Mouse (Mus musculus) kidney, adult 18-20 months (tissue): ENCODE results near the gene Cbs.
"Not testable (repeated sequence)": the region's sequence is repeated elsewhere in the genome, so short reads cannot be mapped to it uniquely, and the experiment has no call there.

Source experiments
- DNase-seq: peaks from one replicate; pipeline ENCODE4 v3.0.0; 2021

Gene Cbs

DNA sequence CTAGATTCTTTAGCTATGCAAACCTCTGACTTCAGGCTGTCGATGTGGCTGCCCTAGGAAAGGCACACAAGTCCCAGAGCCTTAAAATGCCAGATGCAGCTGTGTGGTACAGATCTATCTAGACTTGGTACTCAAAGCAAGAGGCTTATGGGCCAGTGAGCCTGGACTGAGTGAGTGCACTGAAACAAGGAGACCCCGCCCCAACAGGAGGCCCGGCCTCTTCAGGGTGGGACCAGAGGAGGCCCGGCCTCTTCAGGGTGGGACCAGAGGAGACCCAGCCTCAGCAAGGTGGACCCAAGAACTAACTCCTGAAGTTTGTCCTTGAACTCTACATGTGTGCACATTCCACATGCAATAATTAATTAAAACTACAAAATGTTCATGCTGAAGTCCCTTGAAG is 5.9 kb upstream of the Cbs start:
- DNase-seq, result no peak

- DNase-seq, result no peak
Observed at GRCm38 (mm10) chr17:31642331-31642730, 5.3 kb upstream of the Cbs start.

- no peak for DNase-seq
Observed at GRCm38 (mm10) chr17:31639651-31640050, 2.6 kb upstream of the Cbs start.

GRCm38 (mm10) chr17:31637866-31638570 is 980 bp upstream of the Cbs start:
- peak; percentile 31 for DNase-seq

DNA sequence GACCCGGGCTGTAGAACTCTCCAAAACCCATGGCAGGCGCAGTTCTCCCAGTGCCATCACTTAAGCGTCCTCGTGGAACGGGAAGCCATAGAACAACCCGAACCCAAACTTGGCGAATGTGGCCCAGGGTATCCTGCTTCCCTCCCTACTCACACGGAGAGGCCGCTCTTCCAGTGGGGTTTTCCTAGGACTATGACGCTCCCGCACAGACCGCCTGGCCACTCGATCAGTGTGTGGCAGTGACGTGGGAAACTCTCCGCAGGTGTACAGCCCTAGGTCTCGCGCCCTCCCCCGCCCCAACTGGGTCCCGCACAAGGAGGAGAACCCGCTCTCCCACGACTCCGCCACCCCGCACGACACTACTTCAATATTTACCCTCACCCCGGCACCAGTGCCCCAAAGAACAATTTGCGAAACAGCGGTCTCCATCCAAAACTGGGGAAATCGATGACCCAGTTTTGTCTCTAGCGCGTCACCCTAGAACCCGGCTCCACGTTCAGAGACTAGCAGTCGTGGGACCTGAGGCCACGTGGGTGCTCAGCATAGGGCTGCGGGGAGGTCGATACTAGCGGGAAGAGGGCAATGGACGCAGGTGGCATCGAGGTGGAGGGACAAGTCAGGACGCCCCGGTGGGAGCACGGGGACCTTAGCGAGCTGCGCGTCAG is 629 bp downstream of the Cbs start:
- no peak for DNase-seq

- peak; percentile 28 for DNase-seq
Observed at GRCm38 (mm10) chr17:31635781-31636180, 1.3 kb downstream of the Cbs start.

GRCm38 (mm10) chr17:31634896-31635295 is 2.1 kb downstream of the Cbs start:
- DNase-seq, result no peak

DNA sequence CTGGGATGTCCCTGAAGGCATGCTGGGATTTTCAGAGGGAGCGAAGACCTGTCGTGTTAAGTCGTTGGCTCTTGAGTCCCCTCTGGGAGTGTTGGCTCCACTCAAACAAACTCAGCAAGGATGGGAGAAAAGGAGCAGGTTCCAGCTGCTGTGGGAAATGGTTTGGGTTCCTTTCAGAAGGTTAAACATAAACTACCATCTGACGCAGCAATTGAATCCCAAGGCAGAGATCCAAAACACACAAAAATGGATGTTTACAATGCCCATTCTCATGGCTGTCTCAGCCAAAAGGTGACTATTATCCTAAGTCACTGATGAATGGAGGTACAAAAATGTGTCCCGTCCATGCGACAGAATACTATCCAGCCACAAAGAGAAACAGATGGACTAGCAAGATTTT is 4.0 kb downstream of the Cbs start:
- DNase-seq, result peak; percentile 38

DNA sequence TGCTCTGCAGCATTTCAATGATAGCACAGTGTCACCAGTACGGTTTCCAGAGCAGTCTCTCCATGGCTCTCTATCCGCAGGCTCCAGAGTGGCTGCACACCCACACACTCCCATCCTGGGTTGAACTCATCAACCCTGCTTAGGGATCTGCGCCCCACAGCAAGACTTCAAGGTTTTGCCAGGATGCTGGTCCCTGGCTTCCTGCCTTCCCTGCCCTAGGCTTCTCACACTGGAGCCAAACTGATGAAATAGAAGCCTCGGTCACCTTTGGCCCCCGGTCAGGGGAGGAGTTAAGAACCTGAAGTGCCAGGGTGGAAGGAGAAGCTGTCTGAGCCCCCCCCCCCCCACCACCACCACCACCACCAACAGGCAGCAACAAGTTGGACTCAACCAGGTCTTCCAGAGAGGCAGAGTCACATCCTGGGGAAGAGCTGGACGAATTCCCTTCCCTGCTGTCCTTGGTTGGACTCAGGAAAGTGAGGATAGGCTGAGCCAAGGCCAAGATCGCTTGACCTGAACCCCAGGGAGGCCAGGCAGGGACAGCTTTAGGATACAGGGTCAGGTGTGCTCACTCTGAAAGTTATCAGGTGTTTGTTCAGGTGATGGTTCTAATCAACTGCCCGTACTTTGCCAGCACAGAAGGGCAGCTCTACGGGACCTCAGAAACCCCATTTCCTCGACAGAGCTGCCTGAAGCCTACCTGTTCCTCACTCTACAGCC is 5.8 kb downstream of the Cbs start:
- DNase-seq, result peak; percentile 35

- DNase-seq, result no peak
Observed at GRCm38 (mm10) chr17:31627961-31628360, 9.1 kb downstream of the Cbs start.

DNA sequence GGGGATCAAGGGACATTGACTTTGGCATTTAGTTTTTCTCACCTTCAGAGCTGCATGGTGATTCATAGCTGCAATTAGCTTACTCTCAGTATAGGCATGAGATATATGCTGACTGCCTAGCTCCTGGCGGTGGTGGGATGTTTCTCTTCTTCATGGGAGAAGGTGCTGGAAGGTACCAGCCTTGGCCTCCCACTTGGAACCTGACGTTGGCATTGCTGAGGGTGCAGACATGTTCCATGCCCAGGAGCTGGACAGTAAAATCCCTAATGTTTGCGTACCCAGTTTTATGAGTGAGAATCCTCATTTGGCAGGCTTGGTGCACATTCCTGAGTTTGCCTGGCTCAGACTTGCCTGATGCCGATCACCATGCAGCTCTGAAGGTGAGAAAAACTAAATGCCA is 13.9 kb downstream of the Cbs start:
- no peak for DNase-seq

GRCm38 (mm10) chr17:31613086-31613755 is 23.8 kb downstream of the Cbs start:
- no peak for DNase-seq

DNA sequence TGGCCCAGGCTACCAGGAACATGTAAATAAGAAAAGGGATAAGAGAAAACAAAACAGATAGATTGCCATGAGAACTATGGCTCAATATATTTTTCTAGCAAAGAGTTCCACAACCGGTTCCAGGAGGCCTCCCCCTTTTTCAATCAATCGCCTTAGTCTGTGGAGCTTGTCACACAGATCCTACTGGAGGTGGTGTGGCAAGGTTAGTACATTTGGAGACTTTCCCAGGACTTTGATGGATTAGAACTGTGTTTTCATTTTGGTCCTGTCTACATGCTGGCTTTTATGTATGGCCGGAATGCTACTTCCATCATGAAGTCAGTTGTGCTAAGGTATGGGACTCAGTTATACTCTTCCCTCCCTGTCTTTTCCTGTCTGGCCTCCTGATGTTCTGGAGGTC is 27.1 kb downstream of the Cbs start:
- DNase-seq, result no peak

DNA sequence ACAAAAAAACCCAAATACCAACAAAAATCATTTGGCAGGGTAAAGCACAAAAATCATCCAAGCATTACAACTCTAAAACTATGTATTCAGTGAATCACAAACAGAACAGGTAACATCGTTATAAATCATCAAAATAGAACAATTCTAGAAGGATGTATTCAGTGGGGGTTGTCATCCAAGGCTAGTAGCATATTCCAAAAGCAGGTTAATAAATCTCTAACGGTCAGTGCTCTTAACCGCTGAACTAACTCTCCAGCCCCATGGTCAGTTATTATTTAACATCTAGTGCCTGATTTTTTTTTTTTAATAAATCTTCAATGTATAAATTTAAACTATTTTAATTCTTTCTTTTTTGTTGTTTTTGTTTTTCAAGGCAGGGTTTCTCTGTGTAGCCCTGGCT is 27.9 kb downstream of the Cbs start:
- DNase-seq, result not testable (repeated sequence)

GRCm38 (mm10) chr17:31607256-31607951 is 29.6 kb downstream of the Cbs start:
- peak; percentile 25 for DNase-seq

- no peak for DNase-seq
Observed at GRCm38 (mm10) chr17:31606424-31606823, 30.6 kb downstream of the Cbs start.

DNA sequence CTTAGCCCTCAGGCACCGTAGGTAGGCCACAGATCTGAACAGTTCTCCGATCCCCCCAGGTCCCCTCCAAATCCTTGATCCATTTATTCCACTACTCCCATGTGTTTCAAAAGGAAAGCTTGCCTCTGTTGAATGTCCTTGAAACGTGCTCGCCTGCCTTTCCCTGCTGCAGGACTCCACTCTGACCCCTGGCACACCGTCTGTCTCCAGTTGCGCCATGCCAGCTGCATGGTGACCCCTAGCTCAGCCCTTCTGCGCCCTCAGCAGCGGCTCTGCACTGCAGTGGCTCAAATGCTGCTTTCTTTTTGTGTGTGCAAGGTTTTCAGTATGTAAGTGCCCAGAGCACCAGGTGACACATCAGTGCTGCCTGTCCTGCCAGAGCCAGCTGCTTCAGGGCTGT is 38.4 kb downstream of the Cbs start:
- DNase-seq, result peak; percentile 19

DNA sequence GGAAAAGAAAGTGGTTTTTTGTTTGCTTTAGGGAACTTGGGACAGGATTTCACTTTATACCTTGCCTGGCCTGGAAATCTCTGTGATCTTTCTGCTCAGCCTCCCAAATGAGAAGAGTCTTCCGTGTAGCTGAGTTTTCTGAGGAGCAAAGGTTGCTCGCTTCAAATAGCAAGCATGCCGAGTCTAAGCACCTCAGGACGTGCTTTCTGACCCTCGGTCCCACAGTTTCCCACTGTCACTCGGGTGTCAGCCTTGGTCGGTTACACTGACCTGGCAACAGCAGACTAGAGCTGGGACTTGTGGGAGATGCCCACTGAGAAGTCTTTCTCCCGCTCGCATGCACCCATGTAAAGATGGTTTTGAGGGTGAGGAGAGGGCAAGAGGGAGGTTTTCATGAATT is 39.1 kb downstream of the Cbs start:
- peak; percentile 37 for DNase-seq

GRCm38 (mm10) chr17:31595077-31595476 is 42.0 kb downstream of the Cbs start:
- no peak for DNase-seq

- DNase-seq, result no peak
Observed at GRCm38 (mm10) chr17:31594590-31594989, 42.4 kb downstream of the Cbs start.

GRCm38 (mm10) chr17:31590846-31591245 is 46.2 kb downstream of the Cbs start:
- no peak for DNase-seq

DNA sequence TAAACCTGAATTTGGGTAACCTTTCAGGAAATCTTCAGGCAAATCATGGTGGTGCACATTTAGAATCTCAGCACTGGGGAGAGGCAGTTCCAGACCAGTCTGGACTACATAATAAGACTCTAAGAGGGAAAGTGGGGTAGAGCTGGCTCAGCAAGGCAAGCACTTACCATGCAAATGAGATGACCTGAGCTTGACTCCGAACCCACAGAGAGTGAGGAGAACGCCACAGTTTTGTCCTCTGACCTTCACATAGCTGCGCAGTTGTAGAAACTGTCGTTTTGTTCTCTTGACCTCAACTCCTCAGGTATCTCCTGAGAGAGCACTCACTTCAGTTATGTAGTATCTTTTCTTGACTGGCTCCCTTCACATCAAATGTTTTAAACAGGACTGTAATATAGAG is 48.3 kb downstream of the Cbs start:
- no peak for DNase-seq

GRCm38 (mm10) chr17:31588115-31588514 is 48.9 kb downstream of the Cbs start:
- DNase-seq, result peak; percentile 46
